Mouse (Mus musculus) kidney, adult 8-10 months (tissue): Measurements from ENCODE around the gene P3h3.
"Not testable (repeated sequence)": the region's sequence is repeated elsewhere in the genome, so short reads cannot be mapped to it uniquely, and the experiment has no call there.

Source experiments
- DNase-seq, 2 experiments: peaks; one replicate each; pipeline ENCODE4 v3.0.0; 2022

P3h3 gene

DNA sequence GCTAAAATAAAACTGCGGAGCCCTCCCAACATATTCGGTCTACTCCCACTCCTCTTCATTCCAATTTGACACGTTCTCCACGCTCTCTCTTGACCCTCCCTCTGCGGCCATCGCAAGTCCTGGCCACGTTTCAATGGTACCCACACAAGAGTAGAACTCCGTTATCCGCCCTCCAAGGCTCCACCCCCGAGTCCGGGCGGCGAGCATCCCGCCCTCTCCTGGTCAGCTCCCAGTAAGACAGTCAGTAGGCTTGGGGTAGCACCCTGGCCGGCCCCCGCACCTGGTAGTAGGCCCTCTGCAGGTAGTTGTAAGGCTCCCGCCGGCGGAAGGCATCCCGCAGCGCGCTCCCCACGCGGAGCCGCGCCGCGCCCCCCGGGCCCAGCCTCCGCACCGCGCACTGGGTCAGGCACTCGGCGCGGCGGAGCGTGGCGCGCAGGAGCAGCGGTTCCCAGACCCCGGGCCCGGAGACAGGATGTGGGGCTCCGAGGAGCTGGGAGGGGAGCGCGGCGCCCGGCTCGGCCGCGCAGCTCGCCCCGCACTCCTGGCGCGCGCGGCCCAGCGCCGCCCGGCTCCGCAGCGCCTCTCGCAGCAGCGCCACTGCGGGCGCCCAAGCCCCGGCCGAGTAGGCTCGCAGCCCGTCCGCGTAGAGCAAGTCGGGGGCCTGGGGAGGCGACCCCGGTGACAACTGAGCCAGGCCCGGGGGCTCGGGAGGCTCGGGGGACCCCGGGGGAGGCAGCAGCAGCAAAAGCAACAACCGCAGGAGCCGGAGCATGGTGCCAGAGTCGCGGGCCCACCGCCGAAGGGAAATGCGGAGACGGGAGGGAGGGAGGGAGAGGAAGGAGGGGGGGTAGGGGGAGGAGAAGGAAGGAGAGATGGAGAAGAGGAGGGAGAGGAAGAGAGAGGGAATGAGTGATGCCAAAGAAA lies at the start of gene P3h3:
P3h3 (minus strand) TSS at position 837 of the 924 bp plus-strand sequence.
- DNase-seq: peak; percentile 69 to 72

DNA sequence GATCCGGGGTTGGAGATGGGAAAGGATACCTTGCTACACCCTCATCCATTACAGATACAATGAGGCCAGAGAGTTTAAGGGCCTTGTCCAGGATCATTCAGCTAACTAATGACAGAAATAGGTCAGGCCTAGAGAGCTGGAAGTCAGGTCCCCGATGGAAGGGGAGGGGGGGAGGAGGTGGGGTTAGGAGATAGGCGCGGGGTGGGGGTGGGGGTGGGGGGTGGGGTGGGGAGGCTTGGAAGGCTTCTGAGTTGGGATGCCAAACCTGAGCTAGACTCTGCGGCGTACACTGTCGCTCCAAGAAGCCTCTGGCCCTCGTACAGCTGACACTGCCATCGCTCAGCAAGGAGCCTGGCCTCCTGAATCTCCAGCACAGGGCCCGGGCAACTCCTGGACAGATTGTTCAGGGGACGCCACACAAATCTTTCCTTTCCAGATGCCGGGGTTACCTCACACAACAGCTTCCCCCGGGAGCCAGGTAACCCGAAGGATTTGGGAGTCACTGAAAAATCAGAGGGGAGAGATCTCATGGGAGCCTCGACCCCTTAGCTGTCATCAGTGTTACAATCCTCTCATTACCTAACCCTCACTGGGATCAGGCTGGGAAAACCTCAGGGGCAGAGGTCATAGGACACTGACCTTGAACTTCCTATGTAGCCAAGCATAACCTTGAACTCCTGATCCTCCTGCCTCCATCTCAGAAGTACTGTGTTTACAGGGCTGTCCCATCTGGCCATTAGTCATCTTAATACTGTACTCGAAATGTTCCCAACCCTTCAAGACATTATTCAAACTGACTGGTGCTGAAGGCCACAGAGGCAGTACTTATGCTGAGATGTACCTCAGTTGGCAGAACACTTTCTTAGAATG lies 47.7 kb upstream of the P3h3 start:
- DNase-seq: no peak

DNA sequence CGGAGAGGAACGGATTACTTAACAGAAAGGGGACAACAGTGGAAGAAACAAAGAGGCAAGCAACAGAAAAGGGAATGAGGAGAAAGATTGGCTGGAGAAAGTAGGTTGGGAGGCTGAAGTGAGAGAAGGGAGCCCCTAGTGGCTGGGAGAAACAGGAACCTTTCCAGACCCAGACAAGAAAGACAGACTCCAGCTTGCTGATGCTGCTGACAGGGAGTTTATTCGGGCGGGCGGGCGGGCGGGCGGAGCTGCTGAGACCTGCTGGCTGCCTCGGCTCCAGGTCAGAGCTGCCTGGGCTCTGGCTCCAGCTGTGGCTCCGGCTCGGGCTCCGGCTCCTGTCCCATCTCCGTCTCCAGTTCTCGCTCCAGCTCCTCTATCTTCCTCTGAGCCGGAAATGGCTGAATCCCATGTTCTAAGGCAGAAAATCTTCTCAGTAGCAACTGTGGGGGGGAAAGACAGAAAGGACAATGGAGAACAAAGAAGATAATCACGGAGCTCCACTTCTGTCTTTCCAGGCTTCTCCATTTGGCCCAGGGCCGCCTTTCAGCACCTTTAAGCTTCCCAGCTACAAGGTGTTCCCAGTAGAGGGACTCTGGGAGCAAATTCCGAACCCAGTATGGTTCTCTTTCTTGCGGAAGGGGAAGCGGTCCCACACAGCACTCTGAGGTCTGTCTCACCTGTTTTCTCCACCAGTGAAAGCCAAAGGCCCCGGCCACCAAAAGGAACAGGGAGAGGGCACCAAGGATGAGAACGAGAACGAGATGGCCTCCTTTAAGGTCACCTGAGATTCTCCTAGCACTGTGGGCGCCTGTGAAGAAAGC lies 46.8 kb upstream of the P3h3 start:
- peak; percentile 80 to 86 for DNase-seq

DNA sequence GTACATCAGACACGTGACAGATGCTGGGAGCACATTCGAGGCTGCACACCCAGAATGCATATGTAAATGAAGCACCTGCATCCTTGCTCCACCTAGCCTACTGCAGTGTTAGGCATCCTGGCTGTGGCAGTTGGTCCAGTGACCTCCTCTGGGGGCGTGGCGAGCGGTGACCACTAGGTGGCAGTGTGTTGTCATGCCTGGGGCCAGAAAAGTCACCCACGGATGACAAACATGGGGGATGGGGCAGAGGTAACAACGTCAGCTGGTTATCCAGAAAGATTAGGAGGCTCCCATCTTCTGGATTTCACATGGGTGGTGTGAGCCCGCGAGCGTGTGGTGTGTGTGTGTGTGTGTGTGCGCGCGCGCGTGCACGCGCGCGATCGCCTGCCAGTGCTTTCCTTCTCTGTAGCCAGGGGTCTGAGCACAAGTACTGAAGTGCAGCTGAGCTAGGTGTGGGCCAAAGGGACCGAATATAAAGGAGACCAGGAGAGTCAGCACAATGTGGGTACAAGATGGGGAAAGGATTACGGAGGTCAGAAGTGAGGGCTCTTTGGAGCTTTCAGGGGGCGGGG lies 46.1 kb upstream of the P3h3 start:
- peak; percentile 94 to 98 for DNase-seq

DNA sequence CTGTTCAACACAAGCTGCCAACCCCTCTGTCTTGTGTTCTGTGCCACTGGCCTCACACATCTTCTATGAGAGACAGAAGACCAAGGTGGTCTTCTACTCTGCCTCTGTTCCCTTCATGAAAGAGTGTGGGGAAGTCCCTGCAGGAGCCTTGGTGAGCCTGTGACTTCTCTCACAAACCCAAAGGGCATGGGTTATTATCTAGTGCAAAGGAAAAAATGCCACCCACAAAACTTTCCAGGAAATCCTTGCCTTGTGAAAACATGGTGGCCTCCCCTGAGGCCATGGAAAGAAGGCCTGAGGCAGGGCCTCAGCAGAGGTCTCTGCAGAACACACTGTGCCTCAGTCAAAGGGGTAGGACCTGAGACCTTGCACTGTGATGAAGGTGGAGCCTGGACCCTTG lies 44.3 kb upstream of the P3h3 start:
- no peak for DNase-seq

DNA sequence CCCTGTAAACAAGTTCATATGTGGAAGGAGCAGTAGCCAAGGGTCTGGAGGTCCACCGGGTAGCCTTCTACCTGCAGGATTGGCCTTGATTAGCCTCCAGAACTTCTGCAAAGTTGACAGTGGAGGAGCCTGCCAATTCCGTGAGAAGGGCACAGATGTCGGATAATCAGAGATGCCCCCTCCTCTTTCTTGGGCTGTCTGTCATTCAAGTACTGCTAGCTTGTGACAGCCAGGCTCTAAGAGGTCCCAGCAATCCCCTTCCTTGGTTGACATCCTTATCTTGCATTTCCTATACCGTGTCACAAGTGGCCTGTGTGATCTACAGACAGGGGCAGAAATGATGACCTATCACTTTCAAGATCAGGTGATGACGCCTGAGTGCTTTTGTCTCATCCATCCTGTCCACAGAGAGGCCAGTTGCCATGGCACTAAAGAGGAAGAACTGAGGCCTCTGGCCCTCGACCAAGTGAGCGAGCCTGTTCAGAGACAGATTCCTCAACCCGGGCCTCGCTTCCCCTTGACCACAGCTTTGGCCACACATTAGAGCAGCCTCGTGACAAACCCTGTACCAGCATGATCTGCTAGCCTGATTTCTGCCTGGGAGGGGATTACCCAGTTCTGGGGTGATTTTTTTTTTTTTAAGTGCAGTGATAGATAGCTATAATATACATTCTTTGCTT lies 43.4 kb upstream of the P3h3 start:
- DNase-seq: no peak

DNA sequence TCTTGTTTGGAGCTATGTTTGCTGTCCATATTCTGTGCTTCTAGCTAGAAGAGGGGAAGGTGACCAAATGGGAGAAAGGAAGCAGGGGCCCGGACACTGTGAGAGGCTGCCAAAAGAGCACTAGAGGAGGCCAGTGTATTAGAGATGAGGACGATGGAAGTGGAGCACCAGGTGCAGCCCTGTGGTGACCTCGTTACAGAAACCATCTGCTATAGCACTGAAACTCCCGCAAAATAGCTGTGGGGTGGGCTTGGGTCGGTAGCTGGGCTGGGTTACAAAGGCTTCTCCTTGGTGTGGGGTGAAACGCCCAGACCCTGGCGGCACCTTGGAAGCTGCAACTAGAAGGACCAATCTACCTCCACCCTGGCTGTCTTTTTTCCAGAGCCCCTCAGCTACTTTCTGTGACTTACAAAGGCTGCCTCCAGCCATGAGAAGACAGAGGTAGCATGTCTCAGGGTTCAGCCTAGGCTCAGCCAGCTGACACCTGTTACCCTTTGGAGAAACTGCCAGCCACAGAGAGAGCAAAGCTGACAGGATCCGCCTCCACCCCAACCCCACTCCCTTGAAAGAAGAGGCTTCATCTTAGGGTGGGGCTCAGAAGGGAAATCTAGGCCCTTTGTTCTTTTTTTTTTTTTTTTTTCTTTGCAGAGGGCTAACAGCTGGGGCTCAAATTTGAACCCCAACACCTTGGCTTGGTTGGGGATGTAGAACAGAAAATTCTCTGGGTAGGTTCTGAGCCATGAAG lies 42.7 kb upstream of the P3h3 start:
- DNase-seq: no peak

DNA sequence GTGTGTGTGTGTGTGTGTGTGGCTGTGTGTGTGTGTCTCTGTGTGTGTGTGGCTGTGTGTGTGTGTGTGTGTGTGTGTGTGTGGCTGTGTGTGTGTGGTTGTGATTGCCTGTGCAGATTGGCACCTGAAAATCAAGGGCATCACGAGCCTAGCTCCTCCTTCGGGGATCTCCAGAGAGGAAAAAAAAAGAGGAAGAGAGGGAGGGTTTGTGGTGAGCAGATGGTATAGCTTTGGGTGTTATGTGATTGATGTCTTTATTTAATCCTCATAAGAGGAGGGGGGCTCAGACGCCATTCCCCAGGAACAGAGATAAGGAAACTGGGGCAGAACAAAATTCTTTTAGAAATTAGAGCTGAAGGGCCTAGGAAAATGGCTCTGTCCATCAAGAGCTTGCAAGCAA lies 40.8 kb upstream of the P3h3 start:
- DNase-seq: no peak

DNA sequence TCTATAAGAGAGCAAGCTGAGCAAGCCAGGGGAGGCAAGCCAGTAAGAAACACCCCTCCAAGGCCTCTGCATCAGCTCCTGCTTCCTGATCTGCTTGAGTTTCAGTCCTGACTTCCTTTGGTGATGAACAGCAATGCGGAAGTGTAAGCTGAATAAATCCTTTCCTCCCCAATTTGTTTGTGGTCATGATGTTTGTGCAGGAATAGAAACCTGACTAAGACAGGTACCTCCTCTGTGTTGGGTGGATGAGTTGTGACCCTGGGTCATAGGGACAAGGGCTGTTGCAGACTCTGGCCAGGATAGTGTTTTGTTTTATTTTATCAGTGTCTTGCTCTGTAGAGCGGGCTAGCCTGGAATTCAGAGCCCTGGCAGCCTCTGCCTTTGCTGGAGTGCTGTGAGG lies 36.6 kb upstream of the P3h3 start:
- not testable (repeated sequence) for DNase-seq

DNA sequence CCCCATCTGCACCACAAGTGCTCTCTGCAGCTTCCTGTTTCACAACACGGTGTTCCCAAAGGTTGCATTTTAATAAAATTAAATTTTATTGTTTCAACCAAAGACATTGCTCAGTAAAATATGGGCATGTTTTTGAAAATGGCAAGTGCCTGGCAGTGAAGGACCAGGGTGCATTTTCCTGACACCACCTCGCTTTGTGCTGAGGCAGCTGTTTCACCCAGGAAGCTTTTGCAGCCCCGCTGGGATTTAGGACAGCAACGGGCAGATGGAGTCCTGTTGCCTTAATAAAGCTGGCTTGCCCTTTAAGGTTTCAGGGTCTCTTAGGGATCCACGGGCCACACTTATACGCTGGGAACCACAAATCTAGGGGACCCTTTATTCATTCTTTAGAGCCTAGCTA lies 33.4 kb upstream of the P3h3 start:
- no peak for DNase-seq

DNA sequence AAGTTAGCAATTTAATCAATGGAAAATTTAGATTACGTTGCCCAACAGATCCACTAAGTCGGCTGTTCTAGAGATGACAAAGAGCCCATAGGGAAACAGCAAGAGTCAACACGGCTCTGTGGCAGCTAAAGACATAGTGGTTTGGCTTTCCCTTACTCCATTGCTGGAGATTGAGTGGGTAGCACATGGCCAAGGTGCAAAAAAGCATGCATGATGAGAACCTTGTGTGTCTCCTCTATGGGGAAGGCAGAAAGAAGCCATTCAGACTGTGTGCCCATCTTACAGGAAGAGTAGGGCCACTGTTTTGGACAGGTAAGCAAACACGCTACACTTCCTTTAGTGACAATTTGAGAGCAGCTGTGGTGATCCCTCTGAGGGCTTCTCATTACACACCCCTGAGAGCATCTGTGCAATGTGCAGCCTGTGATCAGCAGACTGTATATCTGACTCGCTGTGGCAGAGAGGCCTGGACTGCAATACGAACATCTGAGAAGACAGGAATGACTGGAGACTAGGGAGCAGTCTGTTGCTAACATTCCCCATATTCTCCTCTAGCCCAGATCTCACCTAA lies 31.1 kb upstream of the P3h3 start:
- no peak for DNase-seq

DNA sequence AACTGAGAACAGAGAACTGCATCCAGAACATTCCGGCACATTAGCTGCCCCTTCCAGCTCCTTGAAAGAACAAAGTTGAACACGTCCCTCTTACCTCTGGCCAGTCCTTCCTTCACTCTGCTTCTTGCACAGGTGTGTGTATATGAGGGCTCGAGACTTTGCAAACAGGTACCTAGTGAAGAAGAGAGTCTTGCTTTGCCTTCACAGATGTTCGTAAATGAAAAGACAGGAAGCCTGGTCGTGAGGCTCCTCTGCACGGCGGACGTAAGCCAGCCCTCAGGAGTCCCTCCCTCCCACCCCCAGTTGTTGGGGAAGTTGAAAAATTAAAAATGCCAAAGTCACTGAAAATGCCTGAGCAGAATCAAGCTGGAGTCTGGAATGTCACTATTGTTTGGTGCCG lies 30.4 kb upstream of the P3h3 start, which contains the start of gene Cd4:
Cd4 (minus strand) TSS at position 236 of the 400 bp plus-strand sequence.
- DNase-seq: no peak

DNA sequence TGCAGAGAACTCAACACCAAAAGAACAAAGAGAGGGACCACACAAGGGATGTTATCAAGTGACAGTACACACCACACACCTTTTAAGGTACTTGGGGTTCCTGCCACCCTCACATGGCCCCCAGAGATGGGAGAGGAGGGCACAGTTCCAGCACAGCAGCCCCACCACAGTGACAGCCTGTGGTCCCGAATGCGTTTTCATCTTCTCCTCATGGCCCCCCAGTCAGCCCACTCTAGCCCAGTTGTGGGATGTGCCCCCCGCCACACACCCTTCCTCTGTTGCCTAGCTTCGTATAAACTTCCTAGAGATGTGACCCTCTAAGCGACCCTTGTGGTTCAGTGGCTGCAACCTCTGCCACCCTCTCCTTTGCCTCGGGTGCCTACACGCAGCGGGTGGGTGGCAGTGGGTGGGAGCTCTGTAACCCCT lies 28.4 kb upstream of the P3h3 start:
- DNase-seq: no peak

DNA sequence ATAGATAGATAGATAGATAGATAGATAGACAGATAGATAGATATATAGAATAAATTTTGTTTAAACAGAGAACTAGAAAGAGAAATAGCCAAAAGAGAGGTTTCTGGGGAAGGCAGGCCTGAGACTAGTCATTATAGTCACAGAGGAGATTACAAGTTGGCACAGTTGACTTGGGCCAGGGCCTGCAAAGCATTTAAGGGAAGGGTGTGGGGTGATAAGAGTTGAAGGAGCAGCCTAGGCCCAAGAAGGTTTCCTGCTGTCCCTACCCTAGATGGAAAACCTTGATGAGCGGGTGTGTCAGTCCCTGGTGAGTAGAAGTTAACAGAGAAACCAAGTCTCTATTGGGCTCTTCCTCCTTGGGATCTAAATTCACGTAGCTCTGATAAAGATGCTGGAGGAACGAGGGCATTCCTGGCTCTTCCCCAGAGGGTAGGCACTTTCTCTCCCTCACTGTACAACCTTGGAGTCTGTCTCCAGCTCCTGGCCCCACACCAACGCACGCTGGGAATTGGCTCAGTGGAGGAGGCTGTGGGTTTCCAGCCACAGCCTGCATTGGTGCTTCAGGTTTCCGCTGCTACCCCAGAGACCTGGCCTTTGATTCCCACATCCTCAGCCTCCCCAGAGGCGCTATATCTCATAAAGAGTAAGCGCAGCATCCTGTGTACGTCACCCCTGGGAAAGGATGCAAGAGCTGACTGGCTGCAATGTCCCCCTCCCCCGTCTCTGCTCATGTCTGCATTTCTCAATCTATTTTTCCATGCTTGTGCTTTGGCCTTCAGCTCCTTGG lies 27.4 kb upstream of the P3h3 start:
- DNase-seq: no peak

DNA sequence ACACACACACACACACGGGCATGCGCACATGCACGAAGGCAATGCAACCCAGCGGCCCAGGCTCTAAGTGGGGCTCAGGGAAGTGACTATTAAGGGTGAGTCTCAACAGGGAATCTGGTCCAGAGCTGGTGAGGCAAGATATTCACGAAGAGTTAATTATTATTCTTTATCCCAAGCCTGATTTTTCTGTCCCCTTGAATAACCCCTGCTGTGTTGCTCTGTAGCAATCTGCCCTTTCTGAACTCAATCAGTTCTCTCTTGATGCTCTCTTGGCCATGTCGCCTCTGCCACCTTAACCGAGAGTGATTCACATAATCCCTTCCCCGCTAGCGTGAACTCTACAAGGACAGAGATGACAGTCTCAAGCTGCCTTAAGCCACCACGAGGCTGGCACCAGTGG lies 25.8 kb upstream of the P3h3 start:
- DNase-seq: no peak

DNA sequence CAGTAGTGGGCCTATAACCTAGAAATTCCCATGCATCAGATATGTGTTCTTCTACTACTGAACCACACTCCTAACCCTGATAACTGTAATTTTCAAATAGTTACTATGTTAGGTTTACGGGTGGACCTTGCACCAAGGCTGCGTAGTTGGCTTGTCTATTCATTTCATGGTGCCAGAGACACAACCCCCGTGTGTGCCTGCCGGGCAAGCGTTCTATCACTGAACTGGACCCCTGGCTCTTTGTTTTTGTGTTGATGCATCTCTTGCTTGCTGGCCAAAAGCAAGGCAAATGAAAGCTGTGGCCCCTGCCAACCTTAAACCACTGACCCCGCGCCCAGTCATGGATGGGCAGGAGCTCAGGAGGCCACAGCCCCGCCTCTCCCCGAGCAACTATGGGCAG lies 24.3 kb upstream of the P3h3 start:
- DNase-seq: no peak

DNA sequence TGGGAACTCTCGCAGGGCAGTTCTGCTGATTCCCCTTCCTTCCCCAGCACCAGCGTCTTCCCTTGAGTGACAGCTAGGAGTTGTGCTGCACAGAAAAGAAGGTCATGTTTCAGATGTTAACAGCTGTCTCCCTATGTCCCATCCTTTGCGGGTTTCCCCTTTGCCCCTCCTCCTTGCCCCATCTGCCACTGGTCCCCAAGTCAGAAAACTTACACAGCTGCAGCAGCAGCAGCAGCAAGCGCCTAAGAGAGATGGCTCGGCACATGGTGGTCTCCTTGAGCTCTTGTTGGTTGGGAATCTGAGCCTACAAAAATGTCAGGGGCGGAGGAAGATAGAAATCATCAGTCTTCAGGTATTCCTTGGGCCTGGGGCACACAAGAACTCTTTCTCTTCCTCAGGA lies 21.8 kb upstream of the P3h3 start:
- DNase-seq: no peak

DNA sequence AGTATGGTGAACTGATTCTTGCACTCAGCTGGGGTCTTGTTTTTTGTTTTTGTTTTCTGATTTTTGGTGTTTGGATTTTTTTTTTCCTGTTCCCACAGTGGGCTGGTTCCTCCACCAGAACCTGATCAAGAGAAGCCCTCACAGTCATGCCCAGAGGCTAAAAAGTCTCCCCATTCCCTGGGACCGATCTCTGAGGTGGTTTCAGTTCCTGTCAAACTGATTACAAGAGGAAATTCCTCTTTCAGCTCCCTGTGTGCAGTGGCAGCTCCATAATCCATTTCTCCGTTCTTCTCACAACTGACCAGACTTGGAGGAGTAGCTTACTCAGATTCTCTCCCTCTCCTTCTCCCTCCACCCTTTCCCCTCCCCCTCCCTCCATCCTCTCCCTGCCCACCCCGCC lies 16.8 kb upstream of the P3h3 start:
- DNase-seq: no peak

DNA sequence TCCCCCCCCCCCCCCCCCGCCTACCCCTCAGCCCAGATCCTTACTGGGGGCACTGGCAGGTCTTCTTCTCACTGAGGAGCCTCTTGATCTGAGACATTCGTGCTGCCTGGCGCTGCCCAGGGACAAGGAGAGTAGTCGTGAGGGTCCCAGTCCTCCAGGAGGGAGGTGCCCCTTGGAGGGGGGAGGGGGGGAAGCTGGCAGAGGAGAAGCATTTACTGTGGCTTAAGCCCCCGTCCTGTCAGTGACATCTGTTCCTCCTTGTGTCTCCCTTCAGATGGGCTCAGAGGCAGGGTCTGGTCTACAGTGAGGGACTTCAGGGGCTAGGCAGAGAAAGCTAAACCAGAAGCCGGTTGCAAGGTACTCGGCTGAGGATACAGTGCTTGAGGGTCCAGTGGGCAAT lies 9.0 kb upstream of the P3h3 start:
- DNase-seq: no peak
